Mouse (Mus musculus) CH12.LX (cell line): ENCODE measurements around the gene Babam2. TPM values are rescaled to one million over a fixed set of nuclear protein-coding genes. Genes with fewer than 3 reads are reported as not detected.

Experiments used
- DNase-seq: peaks from one replicate; pipeline ENCODE4 v3.0.0-alpha.2; 2013; ENCODE audit errors: extremely low read depth
- H3K27ac ChIP-seq: 2 replicates; pipeline ENCODE4 v1.5.1; 2012; ENCODE audit warnings: low read depth, mild to moderate bottlenecking, control low read depth, moderate library complexity; ENCODE audit not compliant: insufficient read depth
- H3K27me3 ChIP-seq: replicated peaks from 2 replicates; pipeline ENCODE3; 2012; ENCODE audit warnings: inconsistent platforms
- H3K36me3 ChIP-seq, 2 experiments: replicated peaks in 1 of 2; 2 replicates each; pipeline versions ENCODE3 to v1.6.1; 2012; ENCODE audit warnings: inconsistent platforms in 1 of 2, low read length in 1 of 2, mild to moderate bottlenecking in 1 of 2, mixed read lengths in 1 of 2, moderate library complexity in 1 of 2; ENCODE audit not compliant: control insufficient read depth in 1 of 2, insufficient read depth in 1 of 2
- H3K4me1 ChIP-seq, 2 experiments: 2 replicates each; pipeline ENCODE4 v1.6.1; 2012; ENCODE audit warnings: inconsistent platforms in 1 of 2, moderate library complexity in 1 of 2; ENCODE audit not compliant: insufficient read depth in 2 of 2, control insufficient read depth in 1 of 2
- H3K4me2 ChIP-seq: 2 replicates; pipeline ENCODE4 v1.6.1; 2012; ENCODE audit warnings: low read depth, mild to moderate bottlenecking, control low read depth; ENCODE audit not compliant: poor library complexity, insufficient read depth, severe bottlenecking
- H3K4me3 ChIP-seq, 3 experiments: fragments of 150-350 bp in 1 of 3; sonication (generic) in 1 of 3; replicated peaks in 1 of 3; 2 replicates each; pipeline versions ENCODE3 to v1.5.1; 2011 to 2012; ENCODE audit warnings: low read depth in 2 of 3, low read length in 2 of 3, mild to moderate bottlenecking in 2 of 3, moderate library complexity in 2 of 3, control low read depth in 1 of 3, improper control_type of control experiment in 1 of 3, inconsistent platforms in 1 of 3, mixed read lengths in 1 of 3; ENCODE audit not compliant: poor library complexity in 1 of 3
- H3K79me2 ChIP-seq: replicated peaks from 2 replicates; pipeline ENCODE4 v1.6.1; 2012; ENCODE audit warnings: mild to moderate bottlenecking, moderate library complexity; ENCODE audit not compliant: control insufficient read depth, poor library complexity, insufficient read depth, severe bottlenecking; ENCODE audit errors: extremely low read depth
- H3K9ac ChIP-seq: 2 replicates; pipeline ENCODE4 v1.6.1; 2012; ENCODE audit warnings: low read depth, mild to moderate bottlenecking, control low read depth, moderate library complexity; ENCODE audit not compliant: insufficient read depth
- H3K9me3 ChIP-seq: replicated peaks from 2 replicates; pipeline ENCODE3; 2012; ENCODE audit warnings: low read length, inconsistent platforms, mixed read lengths
- ELF1 ChIP-seq: IDR thresholded peaks from 2 replicates; pipeline ENCODE4 v1.6.1; 2014; ENCODE audit warnings: low read depth, mild to moderate bottlenecking, inconsistent platforms, low read length, improper control_type of control experiment
- EP300 ChIP-seq: IDR thresholded peaks from 2 replicates; pipeline ENCODE4 v1.6.1; 2011; ENCODE audit warnings: low read length, improper control_type of control experiment
- ETS1 ChIP-seq: conservative IDR thresholded peaks from 2 replicates; pipeline ENCODE4 v1.6.1; 2012; ENCODE audit warnings: low read depth, mild to moderate bottlenecking, inconsistent platforms, low read length, improper control_type of control experiment, moderate library complexity
- JUND ChIP-seq: conservative IDR thresholded peaks from 2 replicates; pipeline ENCODE4 v1.6.1; 2011; ENCODE audit warnings: low read depth, low read length, improper control_type of control experiment
- MAZ ChIP-seq: IDR thresholded peaks from 2 replicates; pipeline ENCODE4 v1.6.1; 2012; ENCODE audit warnings: low read depth, mild to moderate bottlenecking, inconsistent platforms, low read length, improper control_type of control experiment, moderate library complexity
- MEF2A ChIP-seq: IDR thresholded peaks from 2 replicates; pipeline ENCODE4 v1.6.1; 2014; ENCODE audit warnings: low read depth, mild to moderate bottlenecking, inconsistent platforms, low read length, improper control_type of control experiment, borderline replicate concordance
- MXI1 ChIP-seq: IDR thresholded peaks from 2 replicates; pipeline ENCODE4 v1.6.1; 2011; ENCODE audit warnings: mild to moderate bottlenecking, low read depth, low read length, improper control_type of control experiment
- MYC ChIP-seq: IDR thresholded peaks from 2 replicates; pipeline ENCODE4 v1.6.1; 2011; ENCODE audit warnings: low read depth, mild to moderate bottlenecking, improper control_type of control experiment, low read length
- SIN3A ChIP-seq: IDR thresholded peaks from 2 replicates; pipeline ENCODE4 v1.6.1; 2012; ENCODE audit warnings: low read length, improper control_type of control experiment, inconsistent platforms
- SMC3 ChIP-seq: IDR thresholded peaks from 2 replicates; pipeline ENCODE4 v1.6.1; 2011; ENCODE audit warnings: low read depth, low read length, improper control_type of control experiment
- TCF12 ChIP-seq: IDR thresholded peaks from 2 replicates; pipeline ENCODE4 v1.6.1; 2014; ENCODE audit warnings: low read depth, mild to moderate bottlenecking, inconsistent platforms, low read length, improper control_type of control experiment
- USF1 ChIP-seq: IDR thresholded peaks from 2 replicates; pipeline ENCODE4 v1.6.1; 2014; ENCODE audit warnings: low read depth, mild to moderate bottlenecking, inconsistent platforms, low read length, improper control_type of control experiment
- USF2 ChIP-seq: conservative IDR thresholded peaks from 2 replicates; pipeline ENCODE4 v1.6.1; 2011; ENCODE audit warnings: low read depth, low read length, improper control_type of control experiment
- ZMIZ1 ChIP-seq: IDR thresholded peaks from 2 replicates; pipeline ENCODE4 v1.6.1; 2012; ENCODE audit warnings: low read depth, mild to moderate bottlenecking, inconsistent platforms, low read length, improper control_type of control experiment
- dilution Hi-C: fragments of 300-500 bp; cut with MboI; formaldehyde crosslinking; loops from 2 replicates; pipeline ENCODE4 v1.14.3; 2020; ENCODE audit warnings: low sequenced_read_pairs; ENCODE audit not compliant: extremely low pct_unique_long_range_greater_than_20kb, extremely low pct_ligation_motif_present
- in situ Hi-C: fragments of 300-500 bp; cut with MboI; formaldehyde crosslinking; loops from 3 replicates; pipeline ENCODE4 v1.14.3; 2019; ENCODE audit warnings: low sequenced_read_pairs, low pct_ligation_motif_present, low pct_unique_long_range_greater_than_20kb, mixed read lengths
- polyA plus RNA-seq: library from polyadenylated mRNA; unstranded; fragments of >175 nt; gene quantifications from 2 replicates; pipeline ENCODE4 v1.2.1, GENCODE M21; 2012; ENCODE audit warnings: low read depth; ENCODE audit not compliant: insufficient read length
- total RNA-seq, 2 experiments: library from RNA; depleted of rRNA; stranded (reverse); fragments of 300-350 nt in 1 of 2; fragments of >200 nt in 1 of 2; gene quantifications; 2 replicates each; pipeline ENCODE4 v1.2.3; 2012 to 2014

The Babam2 gene
- total and polyA plus RNA-seq, 3 experiments, result 38.2 to 78.0 (median 39.8) TPM

DNA sequence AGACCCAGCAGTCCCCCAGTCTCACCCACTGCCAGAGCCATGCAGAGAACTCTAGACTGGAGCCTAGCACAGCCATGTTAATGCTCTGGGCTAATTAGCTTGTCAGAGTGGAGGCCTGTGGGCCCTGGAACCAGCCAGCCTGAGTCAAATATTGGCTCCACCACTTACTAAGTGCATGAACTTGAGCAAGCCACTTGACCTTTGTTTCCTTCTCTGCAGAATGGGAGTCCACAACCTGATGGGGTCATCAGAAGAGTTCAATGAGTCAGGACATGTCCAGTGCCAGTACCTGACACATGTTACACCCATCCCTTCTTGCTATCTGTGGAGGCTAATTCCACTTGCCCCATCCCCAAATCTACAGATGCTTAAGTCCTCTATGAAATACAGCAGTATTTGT, 394.8 kb downstream of the Babam2 start:
- Histone ChIP-seq H3K79me2 (no peaks in the 10 kb centered on the region), H3K4me2 (no peak overlapping the region), H3K27ac (no peak overlapping the region), H3K4me1 (peaks cover 0 to 6% of the 10 kb centered on the region in 2 experiments; a peak in 1 of 4 replicates), H3K9ac (no peak overlapping the region), H3K4me3 (no peak overlapping the region), H3K9me3 (no peaks in the 10 kb centered on the region), H3K27me3 (no peaks in the 10 kb centered on the region), H3K36me3 (no peaks in the 10 kb centered on the region)
- TF ChIP-seq USF2 (no peak), SIN3A (no peak), ZMIZ1 (no peak), TCF12 (no peak), EP300 (no peak), ETS1 (no peak), MEF2A (no peak)
- in situ Hi-C loops (no loop called here), dilution Hi-C loops (no loop called here)
- DNase-seq, result no peak

DNA sequence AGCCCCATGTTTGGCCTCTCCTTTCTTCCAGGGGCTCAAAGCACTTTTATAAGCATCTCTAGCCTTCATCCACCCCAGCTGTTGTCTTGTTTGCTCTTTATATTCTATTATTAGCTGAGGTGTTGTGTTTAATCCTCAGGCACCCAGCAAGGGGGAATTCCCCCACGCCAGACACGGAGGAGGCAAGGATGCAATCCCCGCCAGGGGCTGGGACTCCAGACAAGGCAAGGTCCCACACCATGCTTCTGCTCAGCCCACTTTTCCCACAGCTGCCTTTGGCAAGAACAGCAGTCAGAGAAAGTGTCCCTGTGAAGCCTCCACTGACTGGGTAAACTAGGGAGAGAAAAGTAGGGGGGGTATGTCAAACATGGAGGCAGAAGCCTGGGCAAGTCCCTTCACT, 401.2 kb downstream of the Babam2 start:
- in situ Hi-C loops (no loop called here), dilution Hi-C loops (no loop called here)

DNA sequence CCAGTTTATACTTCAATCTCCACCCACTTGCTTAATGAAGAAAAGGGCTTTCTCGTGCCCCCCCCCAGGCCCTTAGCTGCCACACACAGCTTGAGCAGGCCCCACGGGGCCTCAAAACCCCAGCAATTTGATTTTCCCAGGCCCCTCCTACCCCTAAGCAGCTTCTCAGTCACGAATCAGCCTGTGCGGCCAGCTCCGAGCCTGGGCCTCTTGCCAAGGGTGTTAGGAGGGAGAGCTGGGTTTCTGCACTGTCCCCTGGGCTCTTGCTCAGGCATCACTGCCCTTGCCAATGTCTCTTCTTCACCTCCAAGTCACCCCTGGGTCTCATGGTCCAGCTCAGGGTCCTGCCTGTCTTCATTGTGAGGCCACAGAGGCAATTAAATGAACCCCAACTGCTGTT, 405.0 kb downstream of the Babam2 start:
- in situ Hi-C loops, result no loop called here
- Histone ChIP-seq H3K79me2 (no peaks in the 10 kb centered on the region), H3K9me3 (no peaks in the 10 kb centered on the region), H3K9ac (no peak overlapping the region), H3K27me3 (no peaks in the 10 kb centered on the region), H3K36me3 (no peaks in the 10 kb centered on the region), H3K4me1 (peaks cover 9 to 42% of the 10 kb centered on the region in 2 experiments; a peak in 3 of 4 replicates), H3K27ac (no peak overlapping the region), H3K4me3 (no peak overlapping the region), H3K4me2 (no peak overlapping the region)
- no peak for DNase-seq
- TF ChIP-seq SMC3, result no peak
- dilution Hi-C loops, result no loop called here

More for the DNA sequence above, 401.2 kb downstream of the Babam2 start:
- no peak overlapping the region for H3K27ac ChIP-seq
- no peak for DNase-seq
- no peak overlapping the region for H3K4me3 ChIP-seq
- no peak overlapping the region for H3K4me2 ChIP-seq
- H3K4me1 ChIP-seq, result peaks cover 4 to 25% of the 10 kb centered on the region in 2 experiments; a peak in 2 of 4 replicates
- TF ChIP-seq MYC, result no peak
- TF ChIP-seq USF1, result no peak
- TF ChIP-seq USF2, result no peak
- no peak for TF ChIP-seq ELF1
- no peak for TF ChIP-seq ZMIZ1
- no peak for TF ChIP-seq MAZ
- TF ChIP-seq ETS1, result no peak
- TF ChIP-seq MXI1, result no peak
- TF ChIP-seq JUND, result no peak
- no peak for TF ChIP-seq SMC3
- TF ChIP-seq, all 38 proteins: peak for 0
- H3K36me3 ChIP-seq, result no peaks in the 10 kb centered on the region
- H3K9me3 ChIP-seq, result no peaks in the 10 kb centered on the region
- H3K79me2 ChIP-seq, result no peaks in the 10 kb centered on the region
- H3K9ac ChIP-seq, result no peak overlapping the region
- no peaks in the 10 kb centered on the region for H3K27me3 ChIP-seq
